Mouse (Mus musculus): ENCODE results near the gene Mettl24. TPM values are rescaled to one million over a fixed set of nuclear protein-coding genes. Genes with fewer than 3 reads are reported as not detected.

The Mettl24 gene
- polyA plus RNA-seq, 1 experiment from 2014 or later = 0.64 TPM

DNA sequence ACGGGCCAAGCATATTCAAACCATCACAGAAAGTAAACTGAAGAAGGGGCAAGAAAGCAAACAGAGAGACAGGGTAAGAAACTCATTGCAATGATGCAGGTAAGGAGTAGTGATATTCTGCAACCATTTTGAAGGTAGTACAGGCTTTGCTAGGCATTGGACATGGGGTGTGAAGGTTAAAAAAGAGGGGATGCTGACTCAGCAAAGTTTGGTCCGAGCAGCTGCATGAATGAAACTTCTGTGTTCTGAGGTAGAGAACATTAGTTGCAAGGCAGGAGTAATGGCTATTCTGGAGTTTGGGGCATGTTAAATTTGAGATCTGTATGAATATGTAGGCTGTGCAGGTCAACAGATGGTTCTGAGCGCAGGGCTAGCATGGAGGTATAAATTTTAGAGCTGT, 17.8 kb upstream of the Mettl24 start:
- Histone ChIP-seq H3K27me3 (no peaks in the 10 kb centered on the region), H3K4me2 (no peak overlapping the region), H3K4me3 (no peak overlapping the region), H3K27ac (no peak overlapping the region), H3K9ac (no peak overlapping the region), H3K36me3 (no peaks in the 10 kb centered on the region), H3K4me1 (replicated peaks) (no peaks in the 10 kb centered on the region), H3K9me3 (no peaks in the 10 kb centered on the region)
- ATAC-seq (ENCODE audit: low FRiP score) = no peak
- WGBS = 84% methylated on average over 3 of the region's 3 CpGs

DNA sequence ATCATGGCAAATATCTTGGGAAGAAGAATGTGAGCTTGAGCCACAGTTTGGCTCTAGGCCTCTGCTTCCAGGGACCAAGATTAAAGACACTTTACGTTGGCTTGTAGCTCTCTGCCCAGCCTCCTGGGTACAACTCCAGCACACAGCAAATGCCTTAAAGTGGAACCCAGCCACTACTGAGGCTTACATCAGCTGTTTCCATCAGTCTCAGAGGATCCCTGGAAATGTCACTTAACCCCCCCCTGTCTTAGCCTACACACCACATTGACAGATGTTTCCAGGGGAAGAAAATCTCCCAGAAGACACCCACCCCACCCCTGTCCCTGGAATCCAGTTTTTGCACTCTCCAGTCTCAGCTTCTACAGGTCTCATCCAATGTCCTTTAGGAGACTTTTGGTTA, 16.1 kb upstream of the Mettl24 start:
- H3K27ac ChIP-seq = no peak overlapping the region
- H3K36me3 ChIP-seq = no peaks in the 10 kb centered on the region
- no peaks in the 10 kb centered on the region for H3K9me3 ChIP-seq
- no peak overlapping the region for H3K9ac ChIP-seq
- H3K4me2 ChIP-seq = no peak overlapping the region
- no peaks in the 10 kb centered on the region for H3K27me3 ChIP-seq
- H3K4me1 ChIP-seq (replicated peaks) = no peaks in the 10 kb centered on the region
- 96% methylated on average over 1 of the region's 1 CpGs for WGBS
- no peak overlapping the region for H3K4me3 ChIP-seq
- no peak for ATAC-seq (ENCODE audit: low FRiP score)

DNA sequence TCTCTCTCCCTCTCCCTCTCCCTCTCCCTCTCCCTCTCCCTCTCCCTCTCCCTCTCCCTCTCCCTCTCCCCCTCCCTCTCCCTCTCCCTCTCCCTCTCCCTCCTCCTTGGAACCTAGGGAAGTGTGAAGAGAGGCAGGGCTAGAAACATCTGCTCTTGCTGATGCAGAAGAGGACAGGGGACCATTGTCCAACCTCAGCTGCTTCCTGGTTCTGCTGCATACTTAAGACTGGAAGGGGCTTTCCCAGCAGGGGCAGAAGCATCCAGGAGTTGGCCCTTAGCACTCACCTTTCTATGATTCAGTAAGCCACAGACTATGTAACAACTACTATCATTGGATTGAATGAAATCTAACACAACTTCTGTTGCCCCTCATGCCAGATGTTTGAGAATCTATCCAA, 14.4 kb upstream of the Mettl24 start:
- no peak for ATAC-seq (ENCODE audit: low FRiP score)

DNA sequence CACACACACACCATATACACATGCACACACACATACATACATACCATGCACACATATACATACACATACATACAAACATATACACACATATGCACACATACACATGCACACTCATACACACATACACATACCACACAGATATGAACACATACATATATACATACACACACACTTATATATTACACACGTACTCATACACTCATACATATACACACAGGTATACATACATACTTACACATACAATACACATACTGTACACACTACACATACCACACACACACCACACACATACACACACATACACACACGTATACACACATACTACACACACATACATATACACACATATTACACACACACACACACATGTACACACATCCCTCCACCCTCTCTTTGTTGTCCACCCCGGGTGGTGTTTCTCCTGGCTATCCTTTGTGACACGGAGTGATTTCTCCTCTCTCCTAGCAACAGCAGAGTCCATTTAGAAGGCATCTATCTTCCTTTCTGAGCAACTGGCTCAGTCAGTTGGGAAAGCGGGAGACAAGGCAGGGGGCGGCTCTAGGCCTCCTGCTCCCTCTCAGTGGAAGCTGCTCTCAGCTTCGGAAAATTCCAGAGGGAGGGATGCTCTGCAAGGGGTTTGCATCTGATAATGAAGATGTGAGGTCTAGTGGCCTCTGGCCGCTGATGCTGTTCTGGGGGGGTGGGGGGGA, 10.3 kb upstream of the Mettl24 start:
- no peaks in the 10 kb centered on the region for H3K27me3 ChIP-seq
- H3K4me3 ChIP-seq = no peak overlapping the region
- no peaks in the 10 kb centered on the region for H3K36me3 ChIP-seq
- 25% methylated on average over 8 of the region's 8 CpGs for WGBS
- no peak overlapping the region for H3K9ac ChIP-seq
- H3K4me1 ChIP-seq (replicated peaks) = peaks cover 18% of the 10 kb centered on the region
- H3K9me3 ChIP-seq = no peaks in the 10 kb centered on the region
- H3K27ac ChIP-seq = no peak overlapping the region
- no peak overlapping the region for H3K4me2 ChIP-seq
- ATAC-seq (ENCODE audit: low FRiP score) = peak; percentile 62

More for the DNA sequence above, 14.4 kb upstream of the Mettl24 start:
- H3K4me2 ChIP-seq = no peak overlapping the region
- H3K27ac ChIP-seq = no peak overlapping the region
- peaks cover 9% of the 10 kb centered on the region for H3K4me1 ChIP-seq (replicated peaks)
- no peak overlapping the region for H3K9ac ChIP-seq
- H3K4me3 ChIP-seq = no peak overlapping the region
- no peaks in the 10 kb centered on the region for H3K36me3 ChIP-seq
- H3K27me3 ChIP-seq = no peaks in the 10 kb centered on the region
- H3K9me3 ChIP-seq = no peaks in the 10 kb centered on the region

DNA sequence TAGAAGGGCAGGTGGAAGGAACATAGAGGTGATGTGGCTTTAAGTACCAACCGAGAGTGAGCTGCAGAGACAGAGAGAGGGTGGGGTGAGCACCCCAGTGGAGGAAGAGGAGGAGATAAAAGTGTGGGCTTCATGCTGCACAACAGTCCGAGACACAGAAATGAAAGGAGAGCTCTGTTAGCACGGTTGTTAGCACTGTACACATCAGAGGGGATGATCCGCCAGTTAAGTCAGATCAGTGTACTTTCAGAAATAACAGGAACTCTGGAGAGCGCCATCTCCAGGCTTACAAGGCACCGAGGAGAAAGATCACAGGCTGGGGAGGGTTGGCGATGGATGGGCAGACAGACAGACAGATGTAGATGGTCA, 9.8 kb upstream of the Mettl24 start:
- H3K4me3 ChIP-seq = no peak overlapping the region
- H3K4me2 ChIP-seq = no peak overlapping the region
- ATAC-seq (ENCODE audit: low FRiP score) = 0 out of 2 replicates have a peak, but pooled peaks have one; percentile 22
- 43% methylated on average over 7 of the region's 7 CpGs for WGBS
- H3K27ac ChIP-seq = no peak overlapping the region
- H3K27me3 ChIP-seq = no peaks in the 10 kb centered on the region
- peaks cover 18% of the 10 kb centered on the region for H3K4me1 ChIP-seq (replicated peaks)
- H3K36me3 ChIP-seq = no peaks in the 10 kb centered on the region
- no peaks in the 10 kb centered on the region for H3K9me3 ChIP-seq
- no peak overlapping the region for H3K9ac ChIP-seq

DNA sequence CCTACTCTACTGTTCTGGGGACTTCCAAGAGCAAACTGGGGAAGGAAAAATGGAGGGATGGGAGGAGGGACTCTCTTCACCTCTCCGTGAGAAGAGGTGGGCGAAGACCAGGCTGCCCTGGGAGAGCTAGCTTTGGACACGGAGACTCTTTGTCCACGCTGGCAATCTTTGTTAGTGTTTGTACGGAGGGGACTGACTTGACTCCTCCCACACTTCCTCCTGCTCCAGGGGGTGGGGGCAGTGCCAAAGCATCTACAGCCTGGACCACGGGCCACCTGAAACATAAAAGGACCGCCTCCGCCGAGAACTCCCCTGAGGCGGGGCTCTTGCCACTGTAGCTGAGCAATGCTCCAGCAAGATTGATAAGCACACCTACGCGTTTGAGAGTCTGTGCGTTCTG, 8.9 kb upstream of the Mettl24 start:
- H3K27me3 ChIP-seq = no peaks in the 10 kb centered on the region
- H3K9ac ChIP-seq = 0 out of 2 replicates have a peak overlapping the region, but pooled peaks have one; percentile 25
- no peaks in the 10 kb centered on the region for H3K36me3 ChIP-seq
- peak overlapping the region; percentile 22 for H3K4me3 ChIP-seq
- peak overlapping the region; percentile 48 for H3K4me2 ChIP-seq
- no peaks in the 10 kb centered on the region for H3K9me3 ChIP-seq
- 7% methylated on average over 13 of the region's 13 CpGs for WGBS
- 0 out of 2 replicates have a peak overlapping the region, but pooled peaks have one; percentile 30 for H3K27ac ChIP-seq
- ATAC-seq (ENCODE audit: low FRiP score) = 0 out of 2 replicates have a peak, but pooled peaks have one; percentile 37
- H3K4me1 ChIP-seq (replicated peaks) = peaks cover 18% of the 10 kb centered on the region

DNA sequence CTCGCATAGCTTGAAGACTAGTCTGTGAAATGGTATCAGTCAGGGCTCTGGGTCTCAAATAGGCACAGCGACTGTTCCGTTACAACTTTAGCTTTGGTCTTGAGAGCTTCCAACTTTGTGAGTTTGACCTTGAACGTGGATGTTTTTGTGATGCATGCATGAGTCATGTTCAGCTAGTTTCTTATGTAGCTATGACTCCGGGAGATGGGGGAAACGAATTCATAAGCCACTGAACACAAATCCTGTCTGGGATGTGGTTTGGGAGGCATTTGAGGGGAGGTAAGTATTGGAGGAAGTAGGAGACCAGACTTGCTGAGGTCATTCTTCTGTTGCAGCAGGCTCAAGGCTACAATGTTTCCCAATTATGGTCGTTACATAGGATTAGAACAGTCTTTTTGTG, 7.2 kb upstream of the Mettl24 start:
- Histone ChIP-seq H3K27me3 (peaks cover 2% of the 10 kb centered on the region; the same call in 1 of the 2 replicates), H3K9me3 (no peaks in the 10 kb centered on the region), H3K36me3 (no peaks in the 10 kb centered on the region), H3K27ac (no peak overlapping the region), H3K9ac (no peak overlapping the region), H3K4me2 (no peak overlapping the region), H3K4me3 (no peak overlapping the region), H3K4me1 (replicated peaks) (peaks cover 18% of the 10 kb centered on the region)
- 91% methylated on average over 7 of the region's 7 CpGs for whole genome bisulfite sequencing
- ATAC-seq (ENCODE audit: low FRiP score) = no peak

DNA sequence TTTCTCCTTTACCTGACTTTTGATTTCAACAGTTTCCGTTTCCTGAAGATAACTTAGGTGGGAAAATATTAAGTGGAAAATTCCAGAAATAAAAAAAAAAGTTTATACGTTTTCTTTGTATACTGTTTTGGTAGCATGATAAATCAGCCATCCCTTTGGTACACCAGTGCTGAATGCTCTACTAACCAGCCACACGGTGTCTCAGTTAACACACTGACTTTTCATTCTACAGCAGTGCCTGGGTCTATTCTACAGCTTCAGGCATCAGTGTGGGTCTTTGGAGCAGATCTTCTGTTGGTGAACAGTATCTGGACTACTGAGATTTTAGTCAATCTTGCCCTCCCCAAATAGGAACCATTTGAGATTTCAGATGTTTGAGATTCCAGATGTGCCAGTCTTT, 4.6 kb upstream of the Mettl24 start:
- no peaks in the 10 kb centered on the region for H3K36me3 ChIP-seq
- no peak overlapping the region for H3K27ac ChIP-seq
- WGBS = 85% methylated on average over 3 of the region's 3 CpGs

DNA sequence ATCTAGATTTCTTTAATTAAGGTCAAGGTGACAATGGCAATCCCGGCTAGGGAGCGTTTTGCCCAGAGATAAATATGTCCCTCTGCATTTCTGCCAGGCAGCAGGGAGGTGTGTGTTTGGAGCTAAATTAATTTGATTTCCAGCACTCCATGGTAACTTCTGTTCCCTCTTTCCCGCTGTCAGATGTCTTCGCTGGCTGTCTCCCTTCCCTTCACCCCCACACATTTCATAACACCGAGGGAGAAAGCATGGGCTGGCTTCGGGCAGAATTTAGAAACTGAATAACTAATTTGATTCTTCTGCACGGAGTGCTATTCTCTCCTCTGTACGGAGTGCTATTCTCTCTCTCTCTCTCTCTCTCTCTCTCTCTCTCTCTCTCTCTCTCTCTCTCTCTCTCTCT, 612 bp upstream of the Mettl24 start:
- Histone ChIP-seq H3K4me1 (replicated peaks) (peaks cover 18% of the 10 kb centered on the region), H3K27me3 (peaks cover 15% of the 10 kb centered on the region), H3K27ac (no peak overlapping the region), H3K36me3 (no peaks in the 10 kb centered on the region), H3K9ac (no peak overlapping the region), H3K4me2 (peak overlapping the region; percentile 98), H3K4me3 (no peak overlapping the region), H3K9me3 (no peaks in the 10 kb centered on the region)
- WGBS = 25% methylated on average over 8 of the region's 8 CpGs
- no peak for ATAC-seq (ENCODE audit: low FRiP score)

More for the DNA sequence above, 4.6 kb upstream of the Mettl24 start:
- no peak overlapping the region for H3K9ac ChIP-seq
- no peak overlapping the region for H3K4me3 ChIP-seq
- no peaks in the 10 kb centered on the region for H3K9me3 ChIP-seq
- H3K27me3 ChIP-seq = peaks cover 4% of the 10 kb centered on the region; the same call in 1 of the 2 replicates
- H3K4me1 ChIP-seq (replicated peaks) = peaks cover 23% of the 10 kb centered on the region
- ATAC-seq (ENCODE audit: low FRiP score) = no peak
- no peak overlapping the region for H3K4me2 ChIP-seq

DNA sequence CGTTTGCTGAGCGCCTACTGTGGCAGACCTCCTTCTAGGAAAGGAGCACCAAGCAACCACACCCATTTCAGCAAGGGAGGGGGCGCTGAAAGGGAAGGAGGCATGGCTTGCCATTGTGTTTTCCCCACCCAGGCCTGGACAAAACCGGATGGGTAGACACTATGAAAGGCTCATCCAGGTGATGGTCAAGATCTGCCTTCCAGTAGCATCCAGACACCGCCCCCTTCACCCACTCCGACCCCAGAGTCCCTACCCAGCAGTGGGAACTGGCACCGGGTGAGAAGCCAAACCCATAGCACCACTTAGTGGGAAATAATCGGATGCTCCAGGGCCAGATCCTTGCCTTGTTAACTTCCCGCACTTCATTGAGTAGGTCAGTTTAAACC, 779 bp downstream of the Mettl24 start:
- WGBS = 64% methylated on average over 9 of the region's 9 CpGs
- peak; percentile 12; the same call in 1 of the 2 replicates for ATAC-seq (ENCODE audit: low FRiP score)

DNA sequence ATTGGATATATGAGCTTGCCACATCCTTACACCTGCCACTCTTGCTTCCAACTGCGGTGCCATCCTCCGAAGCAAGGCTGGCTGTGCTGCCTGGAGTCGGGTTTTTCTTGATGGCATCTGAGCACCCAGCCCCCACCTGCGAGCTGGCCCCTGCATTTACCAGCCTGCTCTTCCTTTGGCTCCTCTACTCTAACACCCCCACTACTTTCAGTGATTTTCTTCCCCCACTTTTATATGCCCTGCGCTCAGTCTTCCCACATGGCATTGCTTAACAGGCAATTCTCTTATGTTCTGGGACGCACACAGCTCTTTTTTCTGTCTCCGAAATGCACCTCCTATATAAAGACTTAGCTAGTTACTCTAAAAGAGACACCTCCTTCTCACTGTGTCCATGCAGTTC, 1.2 kb downstream of the Mettl24 start:
- no peak overlapping the region for H3K27ac ChIP-seq
- H3K4me1 ChIP-seq (replicated peaks) = peaks cover 18% of the 10 kb centered on the region
- WGBS = 96% methylated on average over 7 of the region's 7 CpGs
- no peak for ATAC-seq (ENCODE audit: low FRiP score)
- H3K4me3 ChIP-seq = no peak overlapping the region
- H3K9ac ChIP-seq = no peak overlapping the region
- peaks cover 15% of the 10 kb centered on the region for H3K27me3 ChIP-seq
- H3K36me3 ChIP-seq = no peaks in the 10 kb centered on the region
- no peak overlapping the region for H3K4me2 ChIP-seq
- no peaks in the 10 kb centered on the region for H3K9me3 ChIP-seq

More for the DNA sequence above, 779 bp downstream of the Mettl24 start:
- peak overlapping the region; percentile 54 for H3K4me3 ChIP-seq
- H3K9me3 ChIP-seq = no peaks in the 10 kb centered on the region
- peaks cover 18% of the 10 kb centered on the region for H3K4me1 ChIP-seq (replicated peaks)
- H3K9ac ChIP-seq = peak overlapping the region; percentile 77; the same call in 1 of the 2 replicates
- H3K36me3 ChIP-seq = no peaks in the 10 kb centered on the region
- H3K4me2 ChIP-seq = peak overlapping the region; percentile 98
- H3K27ac ChIP-seq = no peak overlapping the region
- peaks cover 15% of the 10 kb centered on the region for H3K27me3 ChIP-seq

DNA sequence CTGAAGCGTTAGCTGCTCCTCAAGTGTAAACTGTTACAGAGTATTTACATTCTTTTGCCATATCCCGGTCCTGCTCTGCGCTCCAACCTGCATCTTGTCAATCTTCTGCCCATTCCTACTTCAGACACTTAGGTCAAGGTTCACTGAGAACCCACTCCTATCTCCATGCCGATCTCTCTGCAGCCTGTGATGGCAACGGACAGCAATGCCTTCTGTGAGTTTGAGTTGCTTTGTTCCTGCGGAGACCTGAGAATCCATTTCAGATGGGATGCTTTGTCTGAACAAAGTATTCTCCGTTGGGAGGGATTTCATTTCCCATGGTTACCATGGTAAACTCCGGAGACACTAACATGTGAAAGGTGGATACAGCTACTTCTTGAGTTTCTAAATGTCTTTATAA, 2.6 kb downstream of the Mettl24 start:
- no peak overlapping the region for H3K9ac ChIP-seq
- WGBS = 38% methylated on average over 8 of the region's 8 CpGs
- no peaks in the 10 kb centered on the region for H3K9me3 ChIP-seq
- ATAC-seq (ENCODE audit: low FRiP score) = no peak
- peaks cover 18% of the 10 kb centered on the region for H3K4me1 ChIP-seq (replicated peaks)
- no peak overlapping the region for H3K27ac ChIP-seq
- no peak overlapping the region for H3K4me3 ChIP-seq
- no peaks in the 10 kb centered on the region for H3K36me3 ChIP-seq
- peaks cover 15% of the 10 kb centered on the region for H3K27me3 ChIP-seq
- no peak overlapping the region for H3K4me2 ChIP-seq

DNA sequence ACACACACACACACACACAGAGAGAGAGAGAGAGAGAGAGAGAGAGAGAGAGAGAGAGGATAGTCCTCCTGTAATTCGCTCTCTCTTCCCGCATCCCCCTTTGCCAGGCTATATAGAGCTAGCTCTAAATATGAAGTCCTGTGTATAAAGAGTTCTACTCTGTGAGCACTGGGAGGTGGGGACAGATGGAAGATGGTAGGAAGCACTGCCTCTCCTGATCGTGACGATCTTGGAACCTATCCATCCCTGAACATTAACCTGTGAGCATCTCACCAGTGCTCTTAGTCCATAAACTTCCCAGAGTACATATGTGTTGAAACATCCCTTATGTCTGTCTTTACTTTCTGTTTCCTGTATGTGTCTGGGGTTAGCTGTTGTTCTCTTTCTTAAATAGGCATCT, 3.9 kb downstream of the Mettl24 start:
- Histone ChIP-seq H3K4me2 (no peak overlapping the region), H3K27ac (no peak overlapping the region), H3K27me3 (peaks cover 12% of the 10 kb centered on the region), H3K4me1 (replicated peaks) (peaks cover 18% of the 10 kb centered on the region), H3K9me3 (no peaks in the 10 kb centered on the region), H3K9ac (no peak overlapping the region), H3K4me3 (no peak overlapping the region), H3K36me3 (no peaks in the 10 kb centered on the region)
- no peak for ATAC-seq (ENCODE audit: low FRiP score)
- 90% methylated on average over 4 of the region's 4 CpGs for WGBS

Measured in hindbrain, embryonic 13.5 days (tissue).